Mouse (Mus musculus) embryo, embryonic 10 days (tissue): ENCODE data around the gene Il17rc.
A peak's percentile ranks its signal among the peaks of the same experiment; 100 is the strongest.

ENCODE experiments used
- DNase-seq: peaks from one replicate; pipeline ENCODE4 v3.0.0-alpha.2; 2015; ENCODE audit warnings: low spot score

Gene Il17rc

DNA sequence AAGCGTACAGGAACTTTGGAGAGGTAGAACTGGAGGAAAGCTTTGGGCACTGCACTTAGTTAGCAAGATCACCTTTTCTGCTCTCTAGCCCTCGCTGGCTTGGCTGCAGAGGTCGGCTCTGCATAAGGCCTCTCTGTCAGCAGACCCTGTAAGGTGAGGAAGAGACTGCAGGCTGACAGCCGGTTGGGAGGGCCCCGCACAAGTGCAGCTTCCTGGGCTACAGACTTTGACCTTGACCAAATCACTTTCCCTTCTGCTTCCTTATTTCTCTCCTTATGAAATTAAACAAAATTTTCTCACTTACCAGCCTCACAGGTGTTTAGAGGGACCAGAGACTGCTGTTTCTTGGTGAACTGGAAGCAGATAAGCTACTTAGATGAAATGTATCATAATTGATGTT lies 16.2 kb upstream of the Il17rc start:
- DNase-seq, result no peak

DNA sequence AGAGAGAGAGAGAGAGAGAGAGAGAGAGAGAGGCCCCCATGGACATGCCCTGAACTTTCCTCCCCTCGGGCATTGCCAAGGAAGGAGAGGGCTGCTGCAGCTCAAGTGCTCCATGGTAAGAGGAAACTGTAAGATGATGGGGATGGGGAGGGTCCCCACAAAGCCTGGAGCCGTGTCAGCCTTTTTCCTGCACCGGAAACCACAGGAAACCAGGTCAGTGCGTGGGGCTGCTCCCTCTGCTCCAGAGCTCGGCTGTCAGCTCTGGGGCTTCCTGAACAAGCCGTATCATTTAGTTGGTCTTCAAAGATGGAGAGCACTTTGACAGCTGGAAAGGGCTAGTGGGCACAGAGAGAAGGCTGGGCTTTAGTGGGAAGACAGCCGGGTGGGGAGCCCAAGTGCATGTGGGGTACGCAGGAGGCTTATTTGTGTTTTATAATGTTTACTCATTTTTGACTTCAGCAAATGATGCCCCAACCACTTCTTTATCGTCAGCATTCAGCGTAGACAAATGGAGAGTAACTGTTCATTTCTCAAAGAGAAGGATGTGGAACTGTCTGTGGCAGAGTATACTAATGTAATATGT lies 13.2 kb upstream of the Il17rc start, which contains the start of gene Il17re:
Gene Il17re, plus strand, starts transcription at position 533 of the 583 bp plus-strand sequence.
- no peak for DNase-seq

DNA sequence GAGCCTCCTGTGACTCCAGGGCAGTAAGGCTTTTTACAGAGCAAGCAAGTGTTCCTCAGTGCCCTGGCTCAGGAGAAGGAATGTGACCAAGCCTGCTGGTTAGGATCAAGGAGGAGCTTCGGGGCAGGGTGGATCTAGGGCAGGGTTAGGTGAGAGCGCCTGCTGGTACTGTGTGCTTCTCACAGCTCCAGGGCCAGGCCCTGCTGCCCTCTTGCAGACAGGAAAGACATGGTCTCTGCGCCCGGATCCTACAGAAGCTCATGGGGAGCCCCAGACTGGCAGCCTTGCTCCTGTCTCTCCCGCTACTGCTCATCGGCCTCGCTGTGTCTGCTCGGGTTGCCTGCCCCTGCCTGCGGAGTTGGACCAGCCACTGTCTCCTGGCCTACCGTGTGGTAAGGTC lies 12.6 kb upstream of the Il17rc start:
- peak; percentile 29 for DNase-seq

DNA sequence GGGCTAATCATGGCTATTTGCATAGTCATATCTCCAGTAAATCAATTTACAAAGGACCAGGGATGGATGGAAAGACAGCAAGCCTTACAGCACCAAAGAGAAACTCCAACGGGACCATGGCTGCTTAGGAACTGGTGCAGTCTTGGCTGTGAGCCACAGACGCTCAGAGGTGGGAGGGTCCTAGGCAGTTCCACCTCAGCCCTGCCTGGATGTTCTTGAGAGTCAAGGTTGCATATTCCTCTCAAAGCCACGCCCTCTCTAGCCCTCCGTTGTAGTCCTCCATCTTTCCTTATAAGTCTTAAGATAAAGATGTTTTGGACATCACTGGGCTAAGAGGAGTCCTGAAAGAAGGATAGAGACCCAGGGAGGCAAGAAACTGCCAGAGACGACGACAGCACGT lies 7.2 kb upstream of the Il17rc start:
- no peak for DNase-seq

DNA sequence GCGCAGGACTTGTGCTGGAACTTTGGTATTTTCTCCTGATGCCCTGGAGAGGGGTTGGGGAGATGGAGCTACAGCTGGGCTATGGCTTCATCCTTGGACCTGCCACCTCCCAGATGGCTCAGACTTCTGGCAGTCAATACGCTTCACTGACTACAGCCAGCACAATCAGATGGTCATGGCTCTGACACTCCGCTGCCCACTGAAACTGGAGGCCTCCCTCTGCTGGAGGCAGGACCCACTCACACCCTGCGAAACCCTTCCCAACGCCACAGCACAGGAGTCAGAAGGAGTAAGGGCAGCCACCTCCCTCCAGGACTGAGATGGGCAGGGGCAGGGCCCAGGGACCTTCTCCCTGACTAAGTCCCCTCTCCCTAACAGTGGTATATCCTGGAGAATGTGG lies 5.6 kb upstream of the Il17rc start:
- DNase-seq, result peak; percentile 35

DNA sequence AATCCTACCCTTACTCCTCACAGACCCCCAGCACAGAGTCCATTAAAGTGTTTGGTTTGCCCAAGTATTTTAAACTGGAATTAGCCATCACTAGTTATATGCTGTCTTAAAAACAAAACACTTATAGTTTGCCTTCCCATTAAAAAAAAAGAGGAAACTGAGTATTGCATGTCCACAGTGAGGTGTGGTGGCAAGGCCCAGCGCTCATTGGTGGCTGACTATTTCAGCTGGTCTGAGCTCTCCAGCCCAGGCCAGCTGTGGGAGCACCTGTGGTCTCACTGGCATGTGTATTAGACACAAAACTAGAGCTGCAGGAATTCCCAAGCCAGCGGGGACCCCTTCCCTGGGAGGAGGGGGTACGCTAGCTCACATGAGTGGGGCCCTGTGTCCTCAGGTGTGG lies 2.7 kb upstream of the Il17rc start:
- no peak for DNase-seq

DNA sequence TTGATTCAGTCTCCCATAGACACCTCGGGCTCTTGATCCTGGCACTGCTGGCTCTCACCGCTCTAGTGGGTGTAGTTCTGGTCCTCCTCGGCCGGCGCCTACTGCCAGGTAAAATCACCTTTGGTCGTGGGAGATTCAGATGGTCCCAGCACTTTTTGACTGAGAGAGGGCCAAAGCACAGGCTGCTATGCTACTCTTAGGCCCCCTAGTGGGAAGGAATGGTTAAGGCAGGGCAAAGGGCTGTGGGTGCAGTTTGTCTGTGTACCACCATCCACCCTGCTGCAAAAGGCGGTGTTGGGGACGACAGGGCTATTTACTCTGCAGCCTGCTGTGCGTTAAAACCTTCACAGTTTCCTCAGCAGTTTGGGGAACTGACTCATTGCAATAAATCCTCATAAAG lies 2.2 kb upstream of the Il17rc start:
- peak; percentile 87 for DNase-seq

DNA sequence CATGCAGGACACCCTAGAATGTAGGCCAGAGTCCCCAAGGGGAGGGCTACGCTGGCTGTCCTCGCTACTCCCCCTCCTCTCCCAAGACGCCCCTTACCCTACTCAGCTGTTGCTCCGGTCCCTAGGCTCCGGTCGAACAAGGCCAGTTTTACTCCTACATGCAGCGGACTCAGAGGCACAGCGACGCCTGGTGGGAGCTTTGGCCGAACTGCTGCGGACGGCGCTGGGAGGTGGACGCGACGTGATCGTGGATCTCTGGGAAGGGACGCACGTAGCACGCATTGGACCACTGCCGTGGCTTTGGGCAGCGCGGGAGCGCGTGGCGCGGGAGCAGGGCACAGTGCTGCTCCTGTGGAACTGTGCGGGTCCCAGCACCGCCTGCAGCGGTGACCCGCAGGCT lies 1.8 kb upstream of the Il17rc start:
- peak; percentile 91 for DNase-seq

DNA sequence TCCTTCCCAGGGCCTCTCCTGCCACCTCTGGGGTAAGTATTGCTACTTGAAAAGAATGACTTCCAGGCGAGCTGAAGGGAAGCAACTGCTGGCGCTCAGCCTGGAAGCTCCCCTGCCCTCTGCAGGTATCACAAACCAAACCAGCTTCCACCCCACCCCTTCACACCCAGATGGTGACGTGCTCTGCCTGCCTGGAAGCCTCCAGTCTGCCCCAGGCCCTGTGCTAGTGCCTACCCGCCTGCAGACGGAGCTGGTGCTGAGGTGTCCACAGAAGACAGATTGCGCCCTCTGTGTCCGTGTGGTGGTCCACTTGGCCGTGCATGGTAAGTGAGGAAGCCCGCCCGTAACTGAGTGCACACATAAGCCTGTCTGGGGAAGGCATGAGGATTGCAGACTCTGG lies 834 bp downstream of the Il17rc start:
- no peak for DNase-seq

DNA sequence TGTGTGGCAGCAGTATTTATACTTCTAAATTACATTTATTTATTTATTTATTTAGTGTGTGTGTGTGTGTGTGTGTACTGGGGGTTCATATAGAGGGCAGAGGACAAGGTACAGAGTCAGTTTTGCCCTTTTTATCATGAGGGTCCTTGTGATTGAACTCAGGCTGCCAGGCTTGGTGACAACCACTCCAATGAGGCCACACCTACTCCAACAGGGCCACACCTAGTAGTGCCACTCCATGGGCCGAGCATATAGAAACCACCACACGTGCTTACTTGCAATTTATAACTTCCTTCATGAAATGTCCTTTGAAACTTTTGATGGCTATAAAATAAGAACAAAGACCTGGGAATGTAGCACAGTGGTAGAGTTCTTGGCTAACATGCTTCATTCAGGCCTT lies 2.0 kb downstream of the Il17rc start:
- DNase-seq, result no peak

DNA sequence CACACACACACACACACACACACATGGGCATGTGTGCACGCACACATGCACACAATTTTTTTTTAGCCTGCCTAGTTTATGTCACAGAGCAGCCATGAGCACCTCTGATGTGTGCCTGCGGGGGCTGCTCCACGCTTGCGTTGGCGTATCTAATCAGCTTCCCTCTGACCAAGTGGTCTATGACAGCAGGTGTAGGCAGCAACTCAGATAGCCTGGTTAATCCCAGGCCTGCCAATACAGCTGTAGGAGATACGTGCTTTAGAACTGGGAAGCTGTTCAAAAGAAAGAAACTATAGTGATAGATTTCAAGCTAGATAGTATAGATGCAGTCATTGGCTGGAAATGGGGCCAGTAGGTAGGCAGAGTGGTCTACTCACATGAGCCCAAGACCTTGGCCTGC lies 2.5 kb downstream of the Il17rc start:
- DNase-seq, result no peak

DNA sequence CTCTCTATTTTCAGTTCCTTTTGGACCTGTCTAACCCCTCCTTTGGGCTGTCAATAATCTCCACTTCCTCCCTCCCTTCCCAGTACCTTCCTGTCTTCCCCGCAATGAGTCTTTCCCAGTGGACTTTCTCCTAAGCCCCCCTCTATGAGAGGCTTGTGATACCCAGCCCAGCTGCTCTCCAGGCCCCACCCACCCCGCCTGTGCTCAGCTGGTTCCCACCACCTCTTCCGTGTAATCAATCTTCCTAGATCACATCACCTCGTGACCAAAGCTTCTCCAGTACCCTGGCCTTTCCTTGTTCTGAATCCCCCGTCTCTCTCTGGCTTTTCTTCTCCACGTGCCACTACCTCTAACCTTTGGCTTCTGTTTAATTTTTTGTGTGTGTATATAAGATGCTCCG lies 6.1 kb downstream of the Il17rc start:
- DNase-seq, result no peak

DNA sequence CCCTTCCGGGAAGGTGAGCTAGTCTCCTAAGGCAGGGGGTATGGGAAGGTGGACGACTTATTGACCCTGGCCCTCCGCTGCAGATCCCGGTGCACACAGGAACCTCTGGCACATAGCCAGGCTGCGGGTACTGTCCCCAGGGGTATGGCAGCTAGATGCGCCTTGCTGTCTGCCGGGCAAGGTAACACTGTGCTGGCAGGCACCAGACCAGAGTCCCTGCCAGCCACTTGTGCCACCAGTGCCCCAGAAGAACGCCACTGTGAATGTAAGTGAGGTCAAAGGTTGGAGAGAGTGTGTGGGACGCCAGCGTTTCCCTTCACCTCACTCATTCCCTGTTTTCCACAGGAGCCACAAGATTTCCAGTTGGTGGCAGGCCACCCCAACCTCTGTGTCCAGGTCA lies 7.7 kb downstream of the Il17rc start:
- no peak for DNase-seq

DNA sequence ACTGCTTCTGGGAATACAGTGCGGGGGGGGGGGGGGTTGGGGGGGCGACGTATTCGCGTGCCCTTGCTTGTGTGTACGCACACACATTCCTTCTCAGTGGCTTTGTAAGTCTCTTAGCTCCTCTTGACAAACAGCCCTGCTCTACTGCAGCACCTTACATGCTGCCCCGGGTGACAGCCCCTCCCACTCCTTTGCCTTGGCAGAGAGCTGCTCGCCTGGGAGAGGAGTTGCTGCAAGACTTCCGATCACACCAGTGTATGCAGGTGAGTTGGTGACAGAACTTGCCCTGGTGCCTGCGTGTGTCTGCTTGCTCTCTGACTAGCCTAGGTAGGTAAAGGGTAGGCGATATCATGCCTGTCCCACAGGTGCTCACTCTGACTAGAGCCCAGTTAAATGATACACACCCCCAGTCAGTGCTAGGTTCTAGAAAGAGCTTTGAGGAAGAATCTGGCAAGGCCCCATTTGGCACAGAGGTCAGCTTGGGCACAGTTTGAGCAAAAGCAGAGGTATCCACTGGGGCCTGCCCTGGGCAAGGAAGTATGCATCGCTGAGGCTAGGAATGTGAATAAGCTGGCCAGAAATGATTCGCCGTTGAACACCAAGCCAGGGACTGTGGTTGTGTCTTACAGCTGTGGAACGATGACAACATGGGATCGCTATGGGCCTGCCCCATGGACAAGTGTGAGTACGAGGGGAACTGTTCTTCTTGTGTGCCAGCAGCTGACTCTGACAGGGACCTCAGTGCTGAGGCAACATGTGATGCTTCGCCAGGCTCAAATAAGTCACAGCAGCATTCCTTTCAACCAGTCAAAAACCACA lies 9.5 kb downstream of the Il17rc start:
- DNase-seq, result no peak

DNA sequence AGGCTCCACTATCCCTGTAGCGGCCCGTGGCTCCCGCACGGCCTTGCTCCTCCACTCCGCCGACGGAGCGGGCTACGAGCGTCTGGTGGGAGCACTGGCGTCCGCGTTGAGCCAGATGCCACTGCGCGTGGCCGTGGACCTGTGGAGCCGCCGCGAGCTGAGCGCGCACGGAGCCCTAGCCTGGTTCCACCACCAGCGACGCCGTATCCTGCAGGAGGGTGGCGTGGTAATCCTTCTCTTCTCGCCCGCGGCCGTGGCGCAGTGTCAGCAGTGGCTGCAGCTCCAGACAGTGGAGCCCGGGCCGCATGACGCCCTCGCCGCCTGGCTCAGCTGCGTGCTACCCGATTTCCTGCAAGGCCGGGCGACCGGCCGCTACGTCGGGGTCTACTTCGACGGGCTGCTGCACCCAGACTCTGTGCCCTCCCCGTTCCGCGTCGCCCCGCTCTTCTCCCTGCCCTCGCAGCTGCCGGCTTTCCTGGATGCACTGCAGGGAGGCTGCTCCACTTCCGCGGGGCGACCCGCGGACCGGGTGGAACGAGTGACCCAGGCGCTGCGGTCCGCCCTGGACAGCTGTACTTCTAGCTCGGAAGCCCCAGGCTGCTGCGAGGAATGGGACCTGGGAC lies 11.4 kb downstream of the Il17rc start:
- DNase-seq, result peak; percentile 43

DNA sequence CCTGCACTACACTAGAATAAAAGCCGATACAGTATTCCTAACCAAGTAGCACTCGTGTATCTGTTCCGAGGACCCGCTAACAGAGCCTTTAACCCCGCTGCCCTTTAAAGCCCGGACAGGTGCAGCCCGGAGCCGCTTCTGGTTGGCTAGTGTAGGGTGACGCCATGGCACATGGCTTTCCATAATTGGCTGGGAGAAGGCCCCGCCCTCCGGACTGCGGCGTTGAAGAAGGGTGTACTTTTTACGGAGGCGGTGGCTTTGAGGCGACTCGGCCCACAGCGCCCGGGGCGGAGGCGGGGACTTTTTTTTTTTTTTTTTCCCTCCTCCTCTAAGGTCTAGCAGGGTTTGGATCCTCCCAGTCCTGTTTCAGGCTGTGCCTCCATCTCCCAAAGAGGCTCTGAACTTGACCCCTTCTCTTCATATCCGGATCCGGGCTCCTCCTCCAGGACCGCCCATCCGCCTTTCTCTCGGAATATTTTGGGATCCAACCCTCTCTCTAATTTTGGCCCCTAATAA lies 11.9 kb downstream of the Il17rc start, which contains the start of gene Creld1:
Gene Creld1, plus strand, starts transcription at position 198 of the 516 bp plus-strand sequence.
- peak; percentile 96 for DNase-seq

DNA sequence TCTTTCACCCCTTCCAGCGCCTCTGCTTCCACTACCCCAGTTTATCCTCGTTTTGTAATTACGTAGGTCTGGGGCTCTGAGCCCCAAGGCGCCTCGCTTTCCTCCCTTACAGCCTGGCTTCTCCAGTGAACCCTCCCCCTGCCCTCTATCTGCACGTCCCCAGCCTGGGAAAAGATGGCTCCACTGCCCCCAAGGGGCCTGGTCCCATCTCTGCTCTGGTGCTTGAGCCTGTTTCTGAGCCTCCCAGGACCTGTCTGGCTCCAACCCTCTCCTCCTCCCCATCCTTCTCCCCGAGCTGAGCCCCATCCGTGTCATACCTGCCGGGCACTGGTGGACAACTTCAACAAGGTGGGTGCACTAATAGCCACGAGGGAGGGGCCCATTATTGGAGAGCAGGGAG lies 12.5 kb downstream of the Il17rc start:
- peak; percentile 42 for DNase-seq

DNA sequence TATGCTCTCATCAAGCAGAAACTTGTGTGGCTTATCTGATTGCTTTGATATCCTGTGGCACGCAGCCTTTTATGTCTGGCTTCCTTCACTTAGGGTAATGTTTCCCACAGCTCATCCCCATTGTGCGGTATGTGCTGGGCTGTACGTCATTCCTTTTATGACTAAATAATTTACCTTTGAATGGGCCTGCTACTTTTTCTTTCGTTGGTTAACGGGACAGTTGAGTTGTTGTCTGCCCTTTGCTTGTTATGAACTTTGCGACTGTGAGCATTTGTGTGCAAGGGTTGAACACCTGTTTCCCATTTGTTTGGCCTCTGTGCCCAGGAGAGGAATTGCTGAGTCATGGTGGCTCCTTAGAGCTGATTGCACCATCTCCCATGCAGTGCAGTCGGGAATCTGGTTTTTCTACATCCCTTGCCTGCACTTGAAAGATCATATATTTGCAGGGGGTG lies 15.9 kb downstream of the Il17rc start:
- peak; percentile 74 for DNase-seq

DNA sequence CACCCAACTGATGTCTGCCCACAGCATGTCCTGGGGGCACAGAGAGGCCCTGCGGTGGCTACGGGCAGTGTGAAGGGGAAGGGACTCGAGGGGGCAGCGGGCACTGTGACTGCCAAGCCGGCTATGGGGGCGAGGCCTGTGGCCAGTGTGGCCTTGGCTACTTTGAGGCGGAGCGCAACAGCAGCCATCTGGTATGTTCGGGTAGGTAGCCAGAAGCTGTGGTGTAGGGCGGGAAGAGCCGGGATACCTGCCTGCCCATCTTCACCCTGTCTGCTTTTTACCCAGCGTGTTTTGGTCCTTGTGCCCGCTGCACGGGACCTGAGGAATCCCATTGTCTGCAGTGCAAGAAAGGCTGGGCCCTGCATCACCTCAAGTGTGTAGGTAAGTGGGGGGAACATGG lies 18.2 kb downstream of the Il17rc start:
- DNase-seq, result no peak

DNA sequence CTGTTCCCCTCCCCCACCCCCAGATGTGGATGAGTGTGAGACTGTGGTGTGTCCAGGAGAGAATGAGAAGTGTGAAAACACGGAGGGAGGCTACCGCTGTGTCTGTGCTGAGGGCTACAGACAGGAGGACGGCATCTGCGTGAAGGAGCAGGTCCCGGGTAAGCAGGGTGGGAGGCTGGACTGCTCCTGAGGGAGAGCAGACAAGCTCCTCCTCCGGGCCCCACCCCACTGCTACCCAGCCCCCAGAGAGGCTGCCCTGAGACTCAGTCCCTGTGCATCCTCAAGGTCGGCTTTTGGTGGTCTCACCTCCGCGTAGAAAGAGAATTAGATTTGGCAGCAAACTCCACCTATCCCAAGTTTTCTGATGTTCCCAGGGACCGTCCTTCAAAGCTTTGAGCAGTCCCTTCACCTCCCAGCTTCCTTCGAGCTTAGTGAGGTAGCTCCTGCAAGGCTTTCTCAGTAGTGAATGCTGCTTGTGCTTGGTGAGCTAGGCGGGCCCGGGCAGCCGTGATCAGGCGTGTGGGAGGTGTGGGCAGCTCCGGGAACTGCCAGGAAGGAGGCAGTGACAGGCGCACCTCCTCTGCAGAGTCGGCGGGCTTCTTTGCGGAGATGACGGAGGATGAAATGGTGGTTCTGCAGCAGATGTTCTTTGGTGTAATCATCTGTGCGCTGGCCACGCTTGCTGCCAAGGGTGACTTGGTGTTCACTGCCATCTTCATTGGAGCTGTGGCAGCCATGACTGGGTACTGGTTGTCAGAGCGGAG lies 21.1 kb downstream of the Il17rc start:
- no peak for DNase-seq

DNA sequence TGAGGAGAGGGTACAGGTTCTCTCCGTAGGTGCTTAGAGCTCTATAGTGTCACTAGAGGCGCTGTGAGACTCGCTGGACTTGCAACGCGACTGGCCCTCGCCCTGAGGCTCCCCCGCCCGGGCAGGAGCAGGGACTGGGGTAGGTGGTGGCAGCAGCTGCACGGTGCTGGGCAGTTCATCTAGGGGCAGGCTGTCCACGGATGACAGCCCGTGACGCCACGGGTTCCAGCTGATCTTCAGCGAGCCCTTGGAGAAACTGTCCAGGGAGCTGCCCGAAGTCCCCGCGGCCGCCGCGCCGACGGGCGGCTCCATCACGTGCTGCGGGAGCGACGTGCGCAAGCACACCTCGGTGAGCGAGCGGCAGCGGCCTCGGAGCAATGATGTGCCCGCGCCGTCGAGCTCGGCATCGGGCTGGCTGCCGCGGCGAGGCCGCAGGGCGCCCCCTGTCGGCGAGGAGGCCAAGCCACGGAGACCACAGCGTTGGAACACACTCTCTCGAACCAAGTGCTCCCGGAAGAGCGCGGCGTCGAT lies 23.1 kb downstream of the Il17rc start:
- peak; percentile 81 for DNase-seq
